Mouse (Mus musculus): ENCODE results near the gene March10.

Gene March10

GRCm38 (mm10) chr11:105466756-105467155, 10.2 kb upstream of the March10 start:
- DNase-seq (ENCODE audit: low read depth, low spot score): no peak

DNA sequence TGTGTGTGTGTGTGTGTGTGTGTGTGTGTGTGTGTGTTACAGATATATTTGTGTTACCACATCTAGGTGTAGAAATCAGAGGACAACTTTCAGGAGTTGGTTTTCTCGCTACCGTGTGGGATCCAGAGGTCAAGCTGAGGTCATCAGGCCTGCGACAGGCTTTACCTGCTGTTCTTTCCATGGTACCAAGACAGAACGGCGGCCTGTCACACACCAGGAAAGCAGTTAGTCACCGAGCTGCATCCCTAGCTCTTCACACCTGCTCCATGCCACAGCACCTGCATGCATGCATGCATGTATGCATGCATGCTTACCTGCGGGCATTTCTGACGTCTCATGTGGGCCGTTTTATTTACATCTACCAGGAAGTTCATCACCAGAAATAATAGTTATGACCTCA, 9.0 kb upstream of the March10 start:
- DNase-seq (ENCODE audit: low read depth, low spot score): no peak

DNA sequence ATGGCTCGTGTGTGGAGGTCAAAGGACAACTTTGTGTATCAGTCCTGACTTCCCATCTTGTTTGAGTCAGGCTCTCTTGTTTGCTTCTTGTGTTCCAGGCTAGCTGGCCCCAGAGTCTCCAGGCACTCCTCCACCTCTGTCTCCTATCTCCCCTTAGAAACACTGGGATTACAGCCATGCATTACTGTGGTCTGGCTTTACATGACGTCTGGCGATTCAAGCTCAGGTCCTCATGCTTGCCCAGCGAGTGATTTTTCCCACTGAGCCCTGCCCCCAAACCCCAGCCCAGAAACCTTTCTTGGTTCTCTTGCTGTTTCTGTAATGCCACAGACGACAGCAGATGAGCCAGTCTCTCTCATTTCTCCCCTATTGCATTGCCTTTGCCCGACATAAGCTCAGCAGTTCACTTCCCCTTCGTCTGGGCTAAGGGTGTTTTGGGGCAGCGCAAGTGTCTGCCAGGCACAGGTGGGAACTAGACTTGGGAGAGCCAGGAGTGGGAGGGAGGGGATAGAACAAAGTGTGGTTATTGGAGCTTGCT, 8.0 kb upstream of the March10 start:
- no peak for DNase-seq (ENCODE audit: low read depth, low spot score)

GRCm38 (mm10) chr11:105459900-105460299, 3.4 kb upstream of the March10 start:
- no peak for DNase-seq (ENCODE audit: low read depth, low spot score)

DNA sequence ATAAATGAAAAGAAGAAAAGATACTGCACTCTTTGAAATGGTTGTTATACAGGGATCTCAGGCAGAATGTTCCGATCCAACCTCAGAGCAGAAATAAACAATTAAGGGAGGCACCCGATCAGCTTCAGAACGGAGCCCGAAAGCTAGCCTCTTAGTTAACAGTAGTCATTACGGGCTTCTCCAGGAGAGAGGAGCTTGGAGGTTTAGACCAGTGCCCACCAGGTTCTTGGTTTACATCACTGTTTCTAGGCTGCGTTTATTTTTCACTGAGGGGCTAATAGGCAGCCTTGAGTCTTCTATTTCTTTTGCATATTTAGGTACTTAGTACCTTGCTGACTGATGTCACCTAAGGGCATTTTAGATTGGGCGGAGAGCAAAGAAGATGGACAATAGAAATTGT, 506 bp upstream of the March10 start:
- DNase-seq (ENCODE audit: low read depth, low spot score): no peak

GRCm38 (mm10) chr11:105455118-105455517, 1.4 kb downstream of the March10 start:
- DNase-seq (ENCODE audit: low read depth, low spot score): no peak

DNA sequence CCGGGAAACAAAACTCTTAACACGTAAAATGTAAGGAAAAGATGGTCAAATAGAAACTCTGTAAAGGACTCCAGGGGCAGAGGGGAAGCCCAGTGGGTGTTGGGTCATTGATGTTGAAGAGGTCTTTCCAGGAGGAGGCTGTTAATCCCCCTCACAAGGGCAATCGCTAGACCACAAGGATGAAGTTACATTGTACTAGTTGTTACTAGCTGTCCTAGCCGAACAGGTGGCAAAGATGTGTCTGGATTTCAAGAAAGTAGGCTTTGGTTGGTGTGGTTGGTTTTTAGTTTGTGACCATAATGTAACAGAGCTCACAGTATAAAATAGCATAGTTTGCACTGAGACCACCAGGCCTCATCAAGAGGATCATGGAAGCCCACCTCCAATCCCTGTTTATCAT, 3.5 kb downstream of the March10 start:
- no peak for DNase-seq (ENCODE audit: low read depth, low spot score)

GRCm38 (mm10) chr11:105452504-105452903, 4.0 kb downstream of the March10 start:
- DNase-seq (ENCODE audit: low read depth, low spot score): no peak

DNA sequence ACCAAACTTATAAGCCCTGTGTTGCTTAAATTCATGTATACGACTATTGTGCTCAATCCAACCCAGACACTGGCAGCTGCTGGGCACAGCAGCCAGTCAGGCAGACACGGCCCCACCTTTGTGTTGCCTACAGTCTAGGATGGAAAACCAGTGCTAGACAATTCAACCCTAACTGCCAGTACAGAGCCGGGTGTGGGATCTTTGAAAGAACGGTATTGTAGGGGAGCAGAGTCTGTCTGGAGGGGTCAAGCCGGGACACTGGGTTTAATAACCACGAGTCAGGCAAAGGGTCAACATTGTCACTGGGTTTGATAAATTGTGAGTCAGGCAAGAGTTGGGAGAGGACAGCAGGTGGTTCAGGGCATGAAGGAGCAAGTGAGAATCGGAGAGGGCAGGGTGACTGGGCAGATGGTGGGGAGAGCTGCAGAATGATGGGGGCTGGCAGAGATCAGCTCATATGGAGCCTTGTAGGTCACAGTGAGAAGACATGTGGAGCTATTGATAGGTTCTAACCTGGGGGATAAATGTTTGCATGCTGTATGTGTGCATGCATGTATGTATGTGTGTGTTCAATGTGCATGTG, 4.9 kb downstream of the March10 start:
- no peak for DNase-seq (ENCODE audit: low read depth, low spot score)

GRCm38 (mm10) chr11:105449581-105450315, 6.8 kb downstream of the March10 start:
- no peak for DNase-seq (ENCODE audit: low read depth, low spot score)

DNA sequence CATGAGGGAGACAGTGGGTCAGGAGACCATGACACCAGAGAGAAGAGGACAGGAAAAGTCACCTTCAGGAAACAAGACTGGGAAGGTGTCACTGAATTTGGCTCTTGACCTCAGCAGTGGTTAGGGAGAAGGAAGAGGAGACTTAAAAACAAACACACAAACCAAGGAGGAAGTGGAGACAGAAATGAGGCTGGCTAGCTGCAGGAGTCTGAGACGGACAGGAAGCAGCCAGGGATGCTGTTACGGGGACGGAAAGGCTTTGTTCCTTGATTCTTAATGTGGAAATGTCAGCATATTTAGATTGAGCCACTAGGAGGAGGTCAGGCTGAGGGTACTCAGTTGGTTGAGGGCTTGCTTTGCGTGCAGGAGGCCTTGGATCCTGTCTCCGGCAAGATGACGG, 8.9 kb downstream of the March10 start:
- DNase-seq (ENCODE audit: low read depth, low spot score): no peak

DNA sequence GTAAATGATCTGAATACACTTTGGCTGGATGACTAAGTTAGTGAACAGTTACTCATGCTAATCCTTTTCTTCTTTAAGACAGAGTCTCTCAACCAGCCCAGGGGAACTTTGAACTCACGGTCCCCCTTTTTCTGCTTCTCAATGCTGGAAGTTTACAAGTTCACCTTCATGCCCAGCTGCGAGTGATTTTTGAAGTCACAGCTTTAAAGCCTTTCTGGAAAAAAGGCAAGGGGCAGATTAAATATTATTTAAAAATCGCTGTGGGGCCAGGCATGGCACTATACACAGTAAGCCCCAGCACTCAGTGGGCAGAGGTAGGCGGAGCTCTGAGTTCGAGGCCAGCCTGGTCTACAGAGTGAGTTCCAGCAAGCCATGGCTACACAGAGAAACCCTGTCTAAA, 10.3 kb downstream of the March10 start:
- no peak for DNase-seq (ENCODE audit: low read depth, low spot score)

- DNase-seq (ENCODE audit: low read depth, low spot score): no peak
These were observed 10.8 kb downstream of the March10 start for GRCm38 (mm10) chr11:105445741-105446140.

DNA sequence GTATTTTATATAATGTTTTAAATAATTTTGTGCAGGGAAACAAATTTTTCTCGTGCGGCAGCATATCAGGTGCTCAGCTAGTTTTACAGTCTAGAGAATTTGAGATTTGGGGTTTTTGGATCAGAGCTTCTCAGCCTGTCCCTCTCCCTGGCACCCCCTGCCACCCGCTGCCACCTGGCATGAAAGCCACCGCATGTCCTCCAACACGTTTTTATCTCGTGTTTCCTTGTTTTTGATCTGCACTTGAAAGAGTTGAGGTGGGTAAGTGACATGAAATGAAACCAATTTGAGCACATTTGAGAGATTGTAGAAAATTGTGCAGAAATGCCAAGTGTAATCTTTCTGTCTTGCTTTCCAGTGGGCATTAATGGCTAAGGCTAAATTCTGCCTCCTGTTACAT, 11.6 kb downstream of the March10 start:
- DNase-seq (ENCODE audit: low read depth, low spot score): no peak

GRCm38 (mm10) chr11:105443505-105443904, 13.0 kb downstream of the March10 start:
- DNase-seq (ENCODE audit: low read depth, low spot score): no peak

DNA sequence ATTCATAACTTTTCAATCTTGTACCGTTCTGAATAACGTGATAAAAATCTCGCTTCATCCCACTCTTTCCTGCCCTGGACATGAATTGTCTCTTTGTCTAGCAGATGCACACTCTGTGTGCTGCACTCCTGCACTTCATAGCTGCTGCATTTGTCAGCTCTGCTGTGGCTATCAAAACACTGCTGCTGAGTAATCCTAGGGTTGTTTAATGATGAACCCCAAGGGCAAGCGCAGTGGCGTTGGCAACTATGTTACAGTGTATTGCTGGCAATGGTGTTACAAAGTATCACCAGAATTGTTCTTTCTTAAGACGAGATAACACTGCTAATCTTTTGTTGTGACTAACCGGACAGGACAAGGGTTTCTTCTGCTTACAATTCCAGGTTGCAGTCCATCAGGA, 16.7 kb downstream of the March10 start:
- no peak for DNase-seq (ENCODE audit: low read depth, low spot score)

DNA sequence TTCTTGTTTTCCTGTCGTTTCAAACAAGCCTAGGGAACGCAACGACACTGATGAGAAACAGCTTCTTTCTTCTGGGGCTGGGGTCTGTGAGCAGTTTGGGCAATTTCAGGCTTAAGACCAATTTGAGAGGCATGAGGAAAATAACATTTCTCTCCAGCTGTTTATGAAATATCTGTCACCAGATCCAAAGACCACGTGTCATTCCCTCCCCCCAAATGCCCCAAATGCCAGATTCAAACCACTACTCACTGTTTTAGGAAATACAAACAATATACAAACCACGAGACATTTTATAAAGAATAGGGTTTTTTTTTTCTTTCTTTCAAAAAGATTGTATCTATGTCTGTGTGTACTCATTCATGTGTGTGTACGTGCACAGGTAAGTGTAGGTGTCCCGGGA, 17.6 kb downstream of the March10 start:
- DNase-seq (ENCODE audit: low read depth, low spot score): no peak

GRCm38 (mm10) chr11:105426441-105426840, 30.1 kb downstream of the March10 start:
- no peak for DNase-seq (ENCODE audit: low read depth, low spot score)

GRCm38 (mm10) chr11:105424643-105425042, 31.9 kb downstream of the March10 start:
- DNase-seq (ENCODE audit: low read depth, low spot score): no peak

GRCm38 (mm10) chr11:105420671-105421450, 35.7 kb downstream of the March10 start:
- DNase-seq (ENCODE audit: low read depth, low spot score): no peak

DNA sequence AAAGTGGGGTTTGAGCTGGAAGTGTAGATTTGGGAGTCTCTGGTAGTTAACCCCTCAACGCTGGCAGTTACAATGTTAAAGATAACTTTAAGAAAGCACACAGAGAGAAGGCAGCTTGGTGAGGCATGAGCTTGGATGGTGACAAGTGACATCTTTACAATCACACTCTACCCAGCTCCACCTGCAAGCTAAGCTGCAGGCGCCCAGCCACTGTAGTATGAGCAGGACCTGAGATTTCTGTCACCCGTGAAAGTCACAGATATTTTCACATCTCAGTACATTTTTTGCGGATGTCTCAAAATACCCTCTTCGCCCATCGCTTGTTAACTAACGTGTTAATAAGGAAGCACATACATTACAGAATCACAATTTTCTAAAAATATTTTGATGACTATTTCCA, 36.6 kb downstream of the March10 start:
- no peak for DNase-seq (ENCODE audit: low read depth, low spot score)

- DNase-seq (ENCODE audit: low read depth, low spot score): no peak
These were observed 42.5 kb downstream of the March10 start for GRCm38 (mm10) chr11:105414009-105414408.

DNA sequence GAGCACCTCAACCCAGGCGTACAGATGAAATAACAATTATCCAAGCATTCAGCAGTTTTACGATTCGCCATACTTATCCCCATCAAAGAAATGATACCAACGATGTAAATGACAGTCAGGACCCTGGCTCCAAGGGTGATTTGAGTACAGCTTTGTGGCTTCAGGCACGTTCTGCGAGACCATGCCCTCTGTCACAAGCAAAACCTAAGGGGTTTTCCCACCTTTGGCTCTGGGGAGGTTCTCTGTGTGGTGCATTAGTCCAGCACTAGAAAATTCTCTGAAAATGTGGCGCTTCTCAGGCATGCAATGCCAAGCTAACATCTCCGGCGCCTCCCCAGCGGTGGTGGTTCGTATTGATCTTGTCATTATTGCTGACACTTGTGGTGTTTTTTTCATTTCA, 47.1 kb downstream of the March10 start:
- no peak for DNase-seq (ENCODE audit: low read depth, low spot score)

All from brain, embryonic 18.5 days (tissue).